Mouse (Mus musculus) thymus, adult 2 months (tissue): ENCODE results near the gene Ints4.

Experiments used
- CTCF ChIP-seq: fragments of 200-500 bp; IDR thresholded peaks from 2 replicates; pipeline ENCODE4 v1.5.1; 2012; ENCODE audit warnings: mild to moderate bottlenecking, control low read depth, low read length, moderate library complexity, borderline replicate concordance; ENCODE audit not compliant: control insufficient read depth, poor library complexity, insufficient read depth; ENCODE audit errors: extremely low read depth
- POLR2A ChIP-seq: fragments of 200-500 bp; IDR thresholded peaks from 2 replicates; pipeline ENCODE4 v1.6.1; 2012; ENCODE audit warnings: mild to moderate bottlenecking, low read length, control low read depth, moderate library complexity; ENCODE audit not compliant: control insufficient read depth, poor library complexity, insufficient read depth; ENCODE audit errors: extremely low read depth

- TF ChIP-seq CTCF (no peak), POLR2A (no peak)
These were observed 11.7 kb downstream of the Ints4 start for GRCm38 (mm10) chr7:97492420-97492819.
